Mouse (Mus musculus): ENCODE measurements around the gene Prkag1.

- TF ChIP-seq CTCF (conservative IDR thresholded peaks at IDR 0.05; ENCODE audit: insufficient read depth, insufficient read length, low read depth, low read length) (no peak), POLR2A (IDR thresholded peaks at IDR 0.05; ENCODE audit: low read depth, low read length) (no peak)
These were observed 65.4 kb downstream of the Prkag1 start for GRCm38 (mm10) chr15:98765929-98766328.

Data from kidney, adult 2 months (tissue).